Mouse (Mus musculus) small intestine, adult 2 months (tissue): ENCODE results near the gene Sema5a.

Experiments
- CTCF ChIP-seq: fragments of 200-500 bp; IDR thresholded peaks from 2 replicates; pipeline ENCODE4 v1.5.1; 2012; ENCODE audit warnings: low read depth, mild to moderate bottlenecking, control low read depth, inconsistent platforms, low read length, moderate library complexity, mixed read lengths; ENCODE audit not compliant: insufficient replicate concordance, insufficient read length; ENCODE audit errors: extremely low read depth
- POLR2A ChIP-seq: fragments of 200-500 bp; IDR thresholded peaks from 2 replicates; pipeline ENCODE4 v1.6.1; 2012; ENCODE audit warnings: low read depth, mild to moderate bottlenecking, control low read depth, inconsistent platforms, low read length, moderate library complexity

GRCm38 (mm10) chr15:32380311-32380710 lies 135.7 kb downstream of the Sema5a start:
- TF ChIP-seq CTCF (no peak), POLR2A (no peak)
